Mouse (Mus musculus) midbrain, postnatal 0 days (tissue): Measurements from ENCODE around the gene Slc6a13. TPM values are rescaled to one million over a fixed set of nuclear protein-coding genes. Genes with fewer than 3 reads are reported as not detected.
A peak's percentile ranks its signal among the peaks of the same experiment; 100 is the strongest.
"Not testable (repeated sequence)": the region's sequence is repeated elsewhere in the genome, so short reads cannot be mapped to it uniquely, and the experiment has no call there.

Experiments used
- ATAC-seq: fragments of 200-750 bp; cut with Nextera tagmentation; 2 replicates; pipeline ENCODE4 v1.8.0; 2017; ENCODE audit warnings: moderate number of reproducible peaks, mild to moderate bottlenecking, moderate TSS enrichment, moderate library complexity; ENCODE audit not compliant: low FRiP score
- DNase-seq: peaks from one replicate; pipeline ENCODE4 v3.0.0-alpha.2; 2015; ENCODE audit warnings: low spot score
- H3K27ac ChIP-seq: fragments of 300-500 bp; sonication (generic); 2 replicates; pipeline ENCODE4 v1.5.1; 2014; ENCODE audit warnings: low read depth, mild to moderate bottlenecking, low read length, mixed read lengths
- H3K27me3 ChIP-seq: fragments of 300-500 bp; sonication (generic); 2 replicates; pipeline ENCODE4 v1.6.1; 2014; ENCODE audit warnings: low read length, control low read depth, mixed read lengths; ENCODE audit not compliant: insufficient read depth
- H3K36me3 ChIP-seq: fragments of 300-500 bp; sonication (generic); 2 replicates; pipeline ENCODE4 v1.6.1; 2014; ENCODE audit warnings: low read length, control low read depth, mixed read lengths; ENCODE audit not compliant: insufficient read depth
- H3K4me1 ChIP-seq: fragments of 300-500 bp; sonication (generic); 2 replicates; pipeline ENCODE4 v1.6.1; 2014; ENCODE audit warnings: mild to moderate bottlenecking, control low read depth, antibody characterized with exemption, low read length, mixed read lengths; ENCODE audit not compliant: insufficient read depth
- H3K4me2 ChIP-seq: fragments of 300-500 bp; sonication (generic); 2 replicates; pipeline ENCODE4 v1.6.1; 2014; ENCODE audit warnings: low read depth, mild to moderate bottlenecking, low read length, mixed read lengths; ENCODE audit not compliant: poor library complexity, severe bottlenecking
- H3K4me3 ChIP-seq: fragments of 300-500 bp; sonication (generic); 2 replicates; pipeline ENCODE4 v1.5.1; 2014; ENCODE audit warnings: low read depth, mild to moderate bottlenecking, low read length, moderate library complexity
- H3K9ac ChIP-seq: fragments of 300-500 bp; sonication (generic); replicated peaks from 2 replicates; pipeline ENCODE4 v1.6.1; 2014; ENCODE audit warnings: mild to moderate bottlenecking, low read length, moderate library complexity, mixed read lengths; ENCODE audit not compliant: poor library complexity, severe bottlenecking
- H3K9me3 ChIP-seq: fragments of 300-500 bp; sonication (generic); 2 replicates; pipeline ENCODE4 v1.6.1; 2016; ENCODE audit warnings: low read length, control low read depth
- CTCF ChIP-seq: IDR thresholded peaks from 2 replicates; pipeline ENCODE4 v1.5.1; 2016; ENCODE audit warnings: antibody characterized with exemption, mild to moderate bottlenecking
- WGBS: fragments of 180-500 bp; shearing (Covaris S2); extraction: QIAGEN DNeasy Blood & Tissue Kit; methylation state at CpG from one replicate; pipeline ENCODE4 v1.1.7; 2014; 5-methylcytosine and 5-hydroxymethylcytosine counted together
- polyA plus RNA-seq: library from polyadenylated mRNA; unstranded; fragments of >200 nt; fragmentation: Nextera tagmentation; extraction: Ambion mirVana; gene quantifications from 2 replicates; pipeline ENCODE4 v1.2.1, GENCODE M21; 2015
- total RNA-seq: library from RNA; depleted of rRNA; stranded (reverse); fragments of >200 nt; gene quantifications from 2 replicates; pipeline ENCODE4 v1.2.3, GENCODE M21; 2014

The Slc6a13 gene
- total and polyA plus RNA-seq, 2 experiments from 2014 or later: 59.4 to 61.7 TPM

DNA sequence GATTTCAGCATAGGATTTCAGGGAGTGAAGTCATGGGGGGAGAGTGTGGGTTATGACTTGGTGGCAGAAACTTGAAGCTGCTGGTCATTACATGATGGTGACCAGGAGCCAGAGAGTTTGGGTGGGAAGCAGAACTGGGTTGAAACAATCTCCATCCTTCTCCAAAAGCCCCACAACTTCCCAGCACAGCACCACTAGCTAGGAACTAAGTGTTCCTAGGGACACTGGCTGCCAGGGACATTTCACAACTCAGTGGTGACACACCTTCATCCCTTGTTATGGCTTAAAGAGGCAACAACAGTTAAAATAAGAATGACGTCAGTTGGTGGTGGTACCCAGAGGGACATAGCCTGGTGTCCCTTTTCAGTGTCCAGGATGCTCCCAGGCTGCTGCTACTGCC lies 56.0 kb downstream of the Slc6a13 start:
- no peak overlapping the region for H3K4me3 ChIP-seq
- peaks cover 3% of the 10 kb centered on the region; the same call in 1 of the 2 replicates for H3K27me3 ChIP-seq
- WGBS: 100% methylated on average over 1 of the region's 1 CpGs
- no peaks in the 10 kb centered on the region for H3K9me3 ChIP-seq
- no peaks in the 10 kb centered on the region for H3K4me1 ChIP-seq
- ATAC-seq (no peak), DNase-seq (no peak)
- H3K36me3 ChIP-seq: no peaks in the 10 kb centered on the region
- TF ChIP-seq CTCF: no peak
- no peak overlapping the region for H3K27ac ChIP-seq
- no peak overlapping the region for H3K9ac ChIP-seq
- no peak overlapping the region for H3K4me2 ChIP-seq

- no peak for TF ChIP-seq CTCF
- no peak for ATAC-seq
- peaks cover 3% of the 10 kb centered on the region; the same call in 1 of the 2 replicates for H3K27me3 ChIP-seq
- DNase-seq: no peak
- WGBS: 64% methylated on average over 6 of the region's 6 CpGs
- H3K4me3 ChIP-seq: no peak overlapping the region
- no peak overlapping the region for H3K27ac ChIP-seq
- no peaks in the 10 kb centered on the region for H3K36me3 ChIP-seq
- no peak overlapping the region for H3K9ac ChIP-seq
- H3K9me3 ChIP-seq: no peaks in the 10 kb centered on the region
- H3K4me2 ChIP-seq: no peak overlapping the region
- H3K4me1 ChIP-seq: no peaks in the 10 kb centered on the region
Observed at GRCm38 (mm10) chr6:121357232-121357631, 57.2 kb downstream of the Slc6a13 start.

DNA sequence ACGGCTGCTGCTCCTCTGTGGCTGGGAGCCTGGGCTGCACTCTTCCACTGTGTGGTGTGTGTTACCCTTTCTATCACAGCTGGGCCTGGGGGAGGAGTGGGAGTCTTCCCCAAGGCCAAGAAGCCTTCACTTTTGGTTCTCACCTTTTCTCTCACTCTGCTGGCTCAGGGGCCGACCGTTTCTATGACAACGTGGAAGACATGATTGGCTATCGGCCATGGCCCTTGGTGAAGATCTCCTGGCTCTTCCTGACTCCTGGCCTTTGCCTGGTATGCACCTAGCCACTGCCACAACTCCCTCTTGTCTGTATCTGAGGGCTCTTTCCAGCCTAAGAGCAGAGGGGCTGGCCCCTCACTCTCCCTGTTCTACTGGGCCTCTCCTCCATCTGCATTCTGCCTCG lies 63.0 kb downstream of the Slc6a13 start:
- Histone ChIP-seq H3K4me2 (no peak overlapping the region), H3K9ac (no peak overlapping the region), H3K36me3 (no peaks in the 10 kb centered on the region), H3K27ac (no peak overlapping the region), H3K27me3 (no peaks in the 10 kb centered on the region), H3K4me3 (no peak overlapping the region), H3K9me3 (no peaks in the 10 kb centered on the region), H3K4me1 (no peaks in the 10 kb centered on the region)
- TF ChIP-seq CTCF: no peak
- WGBS: 76% methylated on average over 6 of the region's 6 CpGs
- no peak for DNase-seq
- no peak for ATAC-seq

- ATAC-seq (no peak), DNase-seq (peak; percentile 58)
- H3K4me1 ChIP-seq: no peaks in the 10 kb centered on the region
- no peak for TF ChIP-seq CTCF
- no peak overlapping the region for H3K4me2 ChIP-seq
- H3K9me3 ChIP-seq: no peaks in the 10 kb centered on the region
- WGBS: 83% methylated on average over 4 of the region's 4 CpGs
- H3K4me3 ChIP-seq: no peak overlapping the region
- H3K27ac ChIP-seq: no peak overlapping the region
- no peaks in the 10 kb centered on the region for H3K27me3 ChIP-seq
- no peaks in the 10 kb centered on the region for H3K36me3 ChIP-seq
- H3K9ac ChIP-seq: no peak overlapping the region
Observed at GRCm38 (mm10) chr6:121363956-121364355, 63.9 kb downstream of the Slc6a13 start.

- not testable (repeated sequence) for H3K9me3 ChIP-seq, H3K9ac ChIP-seq, DNase-seq, H3K4me3 ChIP-seq, ATAC-seq, H3K27ac ChIP-seq, H3K27me3 ChIP-seq, H3K4me1 ChIP-seq, H3K4me2 ChIP-seq, H3K36me3 ChIP-seq
- TF ChIP-seq CTCF: peak; percentile 50
- WGBS: 30% methylated on average over 2 of the region's 2 CpGs
Observed at GRCm38 (mm10) chr6:121366537-121366936, 66.5 kb downstream of the Slc6a13 start.

GRCm38 (mm10) chr6:121367099-121367498 lies 67.1 kb downstream of the Slc6a13 start:
- ATAC-seq: no peak
- Histone ChIP-seq H3K4me1 (no peaks in the 10 kb centered on the region), H3K9me3 (no peaks in the 10 kb centered on the region), H3K4me2 (no peak overlapping the region), H3K4me3 (no peak overlapping the region), H3K36me3 (no peaks in the 10 kb centered on the region), H3K27ac (no peak overlapping the region), H3K27me3 (no peaks in the 10 kb centered on the region), H3K9ac (no peak overlapping the region)
- TF ChIP-seq CTCF: no peak
- 66% methylated on average over 3 of the region's 3 CpGs for WGBS
- DNase-seq: no peak
